Mouse (Mus musculus) CH12.LX (cell line): ENCODE measurements around the gene Gm6871. TPM values are rescaled to one million over a fixed set of nuclear protein-coding genes. Genes with fewer than 3 reads are reported as not detected.
"Not testable (repeated sequence)": the region's sequence is repeated elsewhere in the genome, so short reads cannot be mapped to it uniquely, and the experiment has no call there.

Experiments used
- DNase-seq: peaks from one replicate; pipeline ENCODE4 v3.0.0-alpha.2; 2013; ENCODE audit errors: extremely low read depth
- H3K27ac ChIP-seq: 2 replicates; pipeline ENCODE4 v1.5.1; 2012; ENCODE audit warnings: low read depth, mild to moderate bottlenecking, control low read depth, moderate library complexity; ENCODE audit not compliant: insufficient read depth
- H3K27me3 ChIP-seq: replicated peaks from 2 replicates; pipeline ENCODE3; 2012; ENCODE audit warnings: inconsistent platforms
- H3K36me3 ChIP-seq, 2 experiments: replicated peaks in 1 of 2; 2 replicates each; pipeline versions ENCODE3 to v1.6.1; 2012; ENCODE audit warnings: inconsistent platforms in 1 of 2, low read length in 1 of 2, mild to moderate bottlenecking in 1 of 2, mixed read lengths in 1 of 2, moderate library complexity in 1 of 2; ENCODE audit not compliant: control insufficient read depth in 1 of 2, insufficient read depth in 1 of 2
- H3K4me1 ChIP-seq, 2 experiments: 2 replicates each; pipeline ENCODE4 v1.6.1; 2012; ENCODE audit warnings: inconsistent platforms in 1 of 2, moderate library complexity in 1 of 2; ENCODE audit not compliant: insufficient read depth in 2 of 2, control insufficient read depth in 1 of 2
- H3K4me2 ChIP-seq: 2 replicates; pipeline ENCODE4 v1.6.1; 2012; ENCODE audit warnings: low read depth, mild to moderate bottlenecking, control low read depth; ENCODE audit not compliant: poor library complexity, insufficient read depth, severe bottlenecking
- H3K4me3 ChIP-seq, 3 experiments: fragments of 150-350 bp in 1 of 3; sonication (generic) in 1 of 3; replicated peaks in 1 of 3; 2 replicates each; pipeline versions ENCODE3 to v1.5.1; 2011 to 2012; ENCODE audit warnings: low read depth in 2 of 3, low read length in 2 of 3, mild to moderate bottlenecking in 2 of 3, moderate library complexity in 2 of 3, control low read depth in 1 of 3, improper control_type of control experiment in 1 of 3, inconsistent platforms in 1 of 3, mixed read lengths in 1 of 3; ENCODE audit not compliant: poor library complexity in 1 of 3
- H3K79me2 ChIP-seq: replicated peaks from 2 replicates; pipeline ENCODE4 v1.6.1; 2012; ENCODE audit warnings: mild to moderate bottlenecking, moderate library complexity; ENCODE audit not compliant: control insufficient read depth, poor library complexity, insufficient read depth, severe bottlenecking; ENCODE audit errors: extremely low read depth
- H3K9ac ChIP-seq: 2 replicates; pipeline ENCODE4 v1.6.1; 2012; ENCODE audit warnings: low read depth, mild to moderate bottlenecking, control low read depth, moderate library complexity; ENCODE audit not compliant: insufficient read depth
- H3K9me3 ChIP-seq: replicated peaks from 2 replicates; pipeline ENCODE3; 2012; ENCODE audit warnings: low read length, inconsistent platforms, mixed read lengths
- E2F4 ChIP-seq: IDR thresholded peaks from 2 replicates; pipeline ENCODE4 v1.6.1; 2011; ENCODE audit warnings: low read depth, low read length, improper control_type of control experiment; ENCODE audit not compliant: insufficient replicate concordance
- EP300 ChIP-seq: IDR thresholded peaks from 2 replicates; pipeline ENCODE4 v1.6.1; 2011; ENCODE audit warnings: low read length, improper control_type of control experiment
- IRF4 ChIP-seq: IDR thresholded peaks from 2 replicates; pipeline ENCODE4 v1.6.1; 2014; ENCODE audit warnings: low read depth, mild to moderate bottlenecking, inconsistent platforms, low read length, improper control_type of control experiment
- KAT2A ChIP-seq: IDR thresholded peaks from 2 replicates; pipeline ENCODE4 v1.6.1; 2012; ENCODE audit warnings: low read length, improper control_type of control experiment, inconsistent platforms; ENCODE audit not compliant: insufficient replicate concordance
- MAFK ChIP-seq: IDR thresholded peaks from 2 replicates; pipeline ENCODE4 v1.6.1; 2011; ENCODE audit warnings: low read length, improper control_type of control experiment; ENCODE audit not compliant: insufficient replicate concordance
- RAD21 ChIP-seq: IDR thresholded peaks from 2 replicates; pipeline ENCODE4 v1.6.1; 2011; ENCODE audit warnings: low read depth, mild to moderate bottlenecking, low read length, improper control_type of control experiment, moderate library complexity
- SIN3A ChIP-seq: IDR thresholded peaks from 2 replicates; pipeline ENCODE4 v1.6.1; 2012; ENCODE audit warnings: low read length, improper control_type of control experiment, inconsistent platforms
- TBP ChIP-seq: conservative IDR thresholded peaks from 2 replicates; pipeline ENCODE4 v1.6.1; 2011; ENCODE audit warnings: low read depth, low read length, improper control_type of control experiment
- USF2 ChIP-seq: conservative IDR thresholded peaks from 2 replicates; pipeline ENCODE4 v1.6.1; 2011; ENCODE audit warnings: low read depth, low read length, improper control_type of control experiment
- dilution Hi-C: fragments of 300-500 bp; cut with MboI; formaldehyde crosslinking; loops from 2 replicates; pipeline ENCODE4 v1.14.3; 2020; ENCODE audit warnings: low sequenced_read_pairs; ENCODE audit not compliant: extremely low pct_unique_long_range_greater_than_20kb, extremely low pct_ligation_motif_present
- in situ Hi-C: fragments of 300-500 bp; cut with MboI; formaldehyde crosslinking; loops from 3 replicates; pipeline ENCODE4 v1.14.3; 2019; ENCODE audit warnings: low sequenced_read_pairs, low pct_ligation_motif_present, low pct_unique_long_range_greater_than_20kb, mixed read lengths
- polyA plus RNA-seq: library from polyadenylated mRNA; unstranded; fragments of >175 nt; gene quantifications from 2 replicates; pipeline ENCODE4 v1.2.1, GENCODE M21; 2012; ENCODE audit warnings: low read depth; ENCODE audit not compliant: insufficient read length
- total RNA-seq, 2 experiments: library from RNA; depleted of rRNA; stranded (reverse); fragments of 300-350 nt in 1 of 2; fragments of >200 nt in 1 of 2; gene quantifications; 2 replicates each; pipeline ENCODE4 v1.2.3; 2012 to 2014

The Gm6871 gene
- 0.13 TPM in 1 of 2 replicates, not detected in the other for total RNA-seq (2012; rRNA removed)
- 0.63 TPM in 1 of 2 replicates, not detected in the other for total RNA-seq (2014; rRNA removed)
- polyA plus RNA-seq: 0.19 TPM in 1 of 2 replicates, not detected in the other

GRCm38 (mm10) chr7:41573562-41573961 is at the start of gene Gm6871:
Gene Gm6871, minus strand, starts transcription at chr7:41573662.
- H3K27ac ChIP-seq, H3K36me3 ChIP-seq, H3K9ac ChIP-seq, H3K27me3 ChIP-seq, H3K4me3 ChIP-seq, in situ Hi-C loops, DNase-seq, H3K4me2 ChIP-seq, H3K9me3 ChIP-seq, dilution Hi-C loops, H3K4me1 ChIP-seq, H3K79me2 ChIP-seq: not testable (repeated sequence)

GRCm38 (mm10) chr7:41616241-41616640 is 42.8 kb upstream of the Gm6871 start:
- DNase-seq, dilution Hi-C loops, H3K9me3 ChIP-seq, H3K79me2 ChIP-seq, H3K9ac ChIP-seq, H3K4me1 ChIP-seq, in situ Hi-C loops, H3K27ac ChIP-seq, H3K4me2 ChIP-seq, H3K4me3 ChIP-seq, H3K27me3 ChIP-seq: not testable (repeated sequence)
- H3K36me3 ChIP-seq: peaks cover 20 to 60% of the 10 kb centered on the region in 2 experiments

DNA sequence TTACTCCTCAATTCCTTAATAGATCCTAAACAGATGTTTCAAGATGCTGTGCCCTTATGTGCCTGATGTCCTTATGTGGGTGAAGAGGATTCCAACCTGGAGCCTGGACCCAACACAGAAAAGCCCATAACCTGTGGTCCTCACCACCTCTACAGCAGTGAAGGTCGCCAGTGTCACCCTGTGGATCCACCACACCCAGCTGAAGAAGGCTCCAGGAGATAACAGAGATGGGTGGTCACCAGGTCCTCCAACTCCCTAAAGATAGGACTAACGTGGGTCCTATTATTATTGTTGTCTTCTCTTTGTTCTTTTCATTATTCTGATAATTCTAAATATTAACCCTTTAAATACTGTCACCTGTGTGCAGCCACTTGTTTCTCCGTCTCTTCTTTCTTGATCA is 38.2 kb upstream of the Gm6871 start:
- TF ChIP-seq TBP (no peak), RAD21 (no peak), EP300 (no peak), IRF4 (no peak), KAT2A (no peak), MAFK (no peak), SIN3A (no peak), USF2 (no peak), E2F4 (no peak)
- Histone ChIP-seq H3K9me3 (no peaks in the 10 kb centered on the region), H3K9ac (no peak overlapping the region), H3K27ac (no peak overlapping the region), H3K4me2 (no peak overlapping the region), H3K79me2 (peaks cover 16% of the 10 kb centered on the region), H3K36me3 (peaks cover 19 to 54% of the 10 kb centered on the region in 2 experiments), H3K4me1 (0 out of 4 replicates have a peak, but pooled peaks cover 0 to 4% of the 10 kb centered on the region in 2 experiments), H3K4me3 (no peak overlapping the region), H3K27me3 (no peaks in the 10 kb centered on the region)
- no peak for DNase-seq
- dilution Hi-C loops (no loop called here), in situ Hi-C loops (no loop called here)
